Mouse (Mus musculus): ENCODE measurements around the gene Trp73. TPM values are rescaled to one million over a fixed set of nuclear protein-coding genes. Genes with fewer than 3 reads are reported as not detected.

Trp73 gene
- 1.6 and 2.2 TPM in 2 replicates for polyA plus RNA-seq (2014; fragmentation: Nextera tagmentation; extraction: Ambion mirVana)

GRCm38 (mm10) chr4:154140182-154140212 is at the start of gene Trp73:
Gene Trp73 (minus strand): TSS chr4:154140208.
- Histone ChIP-seq H3K27ac (ENCODE audit: low read depth, low read length) (no peak within 1 kb of the TSS), H3K4me3 (ENCODE audit: low read depth, low read length) (peak within 1 kb of the TSS; percentile 40), H3K36me3 (ENCODE audit: control insufficient read depth, insufficient read depth, low read length) (no peaks in the 10 kb centered on the region), H3K4me2 (replicated peaks; ENCODE audit: low read depth, low read length) (peak within 1 kb of the TSS; percentile 84), H3K4me1 (replicated peaks; ENCODE audit: control insufficient read depth, insufficient read depth, low read length) (peaks cover 10% of the 10 kb centered on the region; the same call in 1 of the 2 replicates), H3K27me3 (ENCODE audit: control insufficient read depth, insufficient read depth, low read length) (peaks cover 50% of the 10 kb centered on the region), H3K9me3 (ENCODE audit: control insufficient read depth, low read length) (no peaks in the 10 kb centered on the region), H3K9ac (ENCODE audit: low read depth, low read length) (peak within 1 kb of the TSS; percentile 48; the same call in 1 of the 2 replicates)
- WGBS = 0% methylated on average over 4 of the region's 4 CpGs
- ATAC-seq (ENCODE audit: low FRiP score) (no peak), DNase-seq (ENCODE audit: low spot score) (no peak)

GRCm38 (mm10) chr4:154188948-154189347 is 48.9 kb upstream of the Trp73 start:
- H3K36me3 ChIP-seq (ENCODE audit: control insufficient read depth, insufficient read depth, low read length) = no peaks in the 10 kb centered on the region
- H3K27ac ChIP-seq (ENCODE audit: low read depth, low read length) = no peak overlapping the region
- H3K27me3 ChIP-seq (ENCODE audit: control insufficient read depth, insufficient read depth, low read length) = no peaks in the 10 kb centered on the region
- no peaks in the 10 kb centered on the region for H3K4me1 ChIP-seq (replicated peaks; ENCODE audit: control insufficient read depth, insufficient read depth, low read length)
- 70% methylated on average over 8 of the region's 8 CpGs for WGBS
- no peak overlapping the region for H3K9ac ChIP-seq (ENCODE audit: low read depth, low read length)
- no peak for DNase-seq (ENCODE audit: low spot score)
- no peak overlapping the region for H3K4me2 ChIP-seq (replicated peaks; ENCODE audit: low read depth, low read length)
- H3K9me3 ChIP-seq (ENCODE audit: control insufficient read depth, low read length) = no peaks in the 10 kb centered on the region
- H3K4me3 ChIP-seq (ENCODE audit: low read depth, low read length) = no peak overlapping the region
- no peak for ATAC-seq (ENCODE audit: low FRiP score)

- no peak overlapping the region for H3K27ac ChIP-seq (ENCODE audit: low read depth, low read length)
- WGBS = 81% methylated on average over 11 of the region's 11 CpGs
- H3K36me3 ChIP-seq (ENCODE audit: control insufficient read depth, insufficient read depth, low read length) = no peaks in the 10 kb centered on the region
- no peaks in the 10 kb centered on the region for H3K9me3 ChIP-seq (ENCODE audit: control insufficient read depth, low read length)
- no peak overlapping the region for H3K4me3 ChIP-seq (ENCODE audit: low read depth, low read length)
- ATAC-seq (ENCODE audit: low FRiP score) = no peak
- H3K4me2 ChIP-seq (replicated peaks; ENCODE audit: low read depth, low read length) = no peak overlapping the region
- no peak for DNase-seq (ENCODE audit: low spot score)
- H3K4me1 ChIP-seq (replicated peaks; ENCODE audit: control insufficient read depth, insufficient read depth, low read length) = no peaks in the 10 kb centered on the region
- no peaks in the 10 kb centered on the region for H3K27me3 ChIP-seq (ENCODE audit: control insufficient read depth, insufficient read depth, low read length)
- H3K9ac ChIP-seq (ENCODE audit: low read depth, low read length) = no peak overlapping the region
These were observed 46.1 kb upstream of the Trp73 start for GRCm38 (mm10) chr4:154186002-154186537.

GRCm38 (mm10) chr4:154185001-154185400 is 45.0 kb upstream of the Trp73 start:
- no peak overlapping the region for H3K4me3 ChIP-seq (ENCODE audit: low read depth, low read length)
- H3K4me1 ChIP-seq (replicated peaks; ENCODE audit: control insufficient read depth, insufficient read depth, low read length) = no peaks in the 10 kb centered on the region
- ATAC-seq (ENCODE audit: low FRiP score) = no peak
- H3K9ac ChIP-seq (ENCODE audit: low read depth, low read length) = no peak overlapping the region
- no peaks in the 10 kb centered on the region for H3K36me3 ChIP-seq (ENCODE audit: control insufficient read depth, insufficient read depth, low read length)
- H3K4me2 ChIP-seq (replicated peaks; ENCODE audit: low read depth, low read length) = no peak overlapping the region
- 70% methylated on average over 5 of the region's 5 CpGs for WGBS
- no peaks in the 10 kb centered on the region for H3K27me3 ChIP-seq (ENCODE audit: control insufficient read depth, insufficient read depth, low read length)
- H3K9me3 ChIP-seq (ENCODE audit: control insufficient read depth, low read length) = no peaks in the 10 kb centered on the region
- no peak for DNase-seq (ENCODE audit: low spot score)
- no peak overlapping the region for H3K27ac ChIP-seq (ENCODE audit: low read depth, low read length)

- WGBS = 81% methylated on average over 5 of the region's 5 CpGs
- DNase-seq (ENCODE audit: low spot score) (no peak), ATAC-seq (ENCODE audit: low FRiP score) (no peak)
- Histone ChIP-seq H3K36me3 (ENCODE audit: control insufficient read depth, insufficient read depth, low read length) (no peaks in the 10 kb centered on the region), H3K4me2 (replicated peaks; ENCODE audit: low read depth, low read length) (no peak overlapping the region), H3K9me3 (ENCODE audit: control insufficient read depth, low read length) (no peaks in the 10 kb centered on the region), H3K9ac (ENCODE audit: low read depth, low read length) (no peak overlapping the region), H3K27ac (ENCODE audit: low read depth, low read length) (no peak overlapping the region), H3K27me3 (ENCODE audit: control insufficient read depth, insufficient read depth, low read length) (no peaks in the 10 kb centered on the region), H3K4me3 (ENCODE audit: low read depth, low read length) (no peak overlapping the region), H3K4me1 (replicated peaks; ENCODE audit: control insufficient read depth, insufficient read depth, low read length) (no peaks in the 10 kb centered on the region)
These were observed 43.6 kb upstream of the Trp73 start for GRCm38 (mm10) chr4:154183566-154183965.

GRCm38 (mm10) chr4:154181001-154181400 is 41.0 kb upstream of the Trp73 start:
- Histone ChIP-seq H3K9me3 (ENCODE audit: control insufficient read depth, low read length) (no peaks in the 10 kb centered on the region), H3K4me3 (ENCODE audit: low read depth, low read length) (no peak overlapping the region), H3K27ac (ENCODE audit: low read depth, low read length) (no peak overlapping the region), H3K27me3 (ENCODE audit: control insufficient read depth, insufficient read depth, low read length) (no peaks in the 10 kb centered on the region), H3K4me1 (replicated peaks; ENCODE audit: control insufficient read depth, insufficient read depth, low read length) (no peaks in the 10 kb centered on the region), H3K36me3 (ENCODE audit: control insufficient read depth, insufficient read depth, low read length) (no peaks in the 10 kb centered on the region), H3K4me2 (replicated peaks; ENCODE audit: low read depth, low read length) (no peak overlapping the region), H3K9ac (ENCODE audit: low read depth, low read length) (no peak overlapping the region)
- DNase-seq (ENCODE audit: low spot score) = no peak
- ATAC-seq (ENCODE audit: low FRiP score) = no peak
- 94% methylated on average over 7 of the region's 7 CpGs for WGBS

GRCm38 (mm10) chr4:154177257-154177656 is 37.2 kb upstream of the Trp73 start:
- peaks cover 6% of the 10 kb centered on the region for H3K4me1 ChIP-seq (replicated peaks; ENCODE audit: control insufficient read depth, insufficient read depth, low read length)
- H3K9me3 ChIP-seq (ENCODE audit: control insufficient read depth, low read length) = no peaks in the 10 kb centered on the region
- H3K4me3 ChIP-seq (ENCODE audit: low read depth, low read length) = no peak overlapping the region
- H3K27ac ChIP-seq (ENCODE audit: low read depth, low read length) = no peak overlapping the region
- DNase-seq (ENCODE audit: low spot score) = no peak
- H3K36me3 ChIP-seq (ENCODE audit: control insufficient read depth, insufficient read depth, low read length) = no peaks in the 10 kb centered on the region
- H3K9ac ChIP-seq (ENCODE audit: low read depth, low read length) = no peak overlapping the region
- 0 out of 2 replicates have a peak, but pooled peaks cover 2% of the 10 kb centered on the region for H3K27me3 ChIP-seq (ENCODE audit: control insufficient read depth, insufficient read depth, low read length)
- 61% methylated on average over 8 of the region's 8 CpGs for WGBS
- no peak for ATAC-seq (ENCODE audit: low FRiP score)
- no peak overlapping the region for H3K4me2 ChIP-seq (replicated peaks; ENCODE audit: low read depth, low read length)

- Histone ChIP-seq H3K4me2 (replicated peaks; ENCODE audit: low read depth, low read length) (peak overlapping the region; percentile 94), H3K4me1 (replicated peaks; ENCODE audit: control insufficient read depth, insufficient read depth, low read length) (peaks cover 11% of the 10 kb centered on the region), H3K4me3 (ENCODE audit: low read depth, low read length) (peak overlapping the region; percentile 60), H3K27me3 (ENCODE audit: control insufficient read depth, insufficient read depth, low read length) (peaks cover 19% of the 10 kb centered on the region), H3K36me3 (ENCODE audit: control insufficient read depth, insufficient read depth, low read length) (no peaks in the 10 kb centered on the region), H3K9me3 (ENCODE audit: control insufficient read depth, low read length) (no peaks in the 10 kb centered on the region), H3K27ac (ENCODE audit: low read depth, low read length) (no peak overlapping the region), H3K9ac (ENCODE audit: low read depth, low read length) (peak overlapping the region; percentile 55)
- 40% methylated on average over 13 of the region's 13 CpGs for WGBS
- DNase-seq (ENCODE audit: low spot score) (no peak), ATAC-seq (ENCODE audit: low FRiP score) (no peak)
These were observed 32.1 kb upstream of the Trp73 start for GRCm38 (mm10) chr4:154171931-154172604.

- 2% methylated on average over 37 of the region's 37 CpGs for WGBS
- H3K9me3 ChIP-seq (ENCODE audit: control insufficient read depth, low read length) = no peaks in the 10 kb centered on the region
- DNase-seq (ENCODE audit: low spot score) = peak; percentile 69
- peak overlapping the region; percentile 55 for H3K9ac ChIP-seq (ENCODE audit: low read depth, low read length)
- no peaks in the 10 kb centered on the region for H3K36me3 ChIP-seq (ENCODE audit: control insufficient read depth, insufficient read depth, low read length)
- H3K4me3 ChIP-seq (ENCODE audit: low read depth, low read length) = peak overlapping the region; percentile 60
- ATAC-seq (ENCODE audit: low FRiP score) = peak; percentile 69
- H3K4me2 ChIP-seq (replicated peaks; ENCODE audit: low read depth, low read length) = peak overlapping the region; percentile 94
- peaks cover 19% of the 10 kb centered on the region for H3K27me3 ChIP-seq (ENCODE audit: control insufficient read depth, insufficient read depth, low read length)
- H3K27ac ChIP-seq (ENCODE audit: low read depth, low read length) = peak overlapping the region; percentile 31
- peaks cover 11% of the 10 kb centered on the region for H3K4me1 ChIP-seq (replicated peaks; ENCODE audit: control insufficient read depth, insufficient read depth, low read length)
These were observed 31.3 kb upstream of the Trp73 start for GRCm38 (mm10) chr4:154171151-154171930.
